Comparison of ENCODE assay signal across 15 mouse cellular contexts in genomic region chr11:3486349-3486748, GRCm38 (mm10). TPM values are rescaled to one million over a fixed set of nuclear protein-coding genes. Genes with fewer than 3 reads are reported as not detected.
"Had no signal": no experiment of that assay in that cellular context is flagged by ENCODE, and none has a peak within 500 bp of the region (broad histone marks: within the 10 kb centered on the region; RNA-seq: fewer than 3 reads in every experiment).

No protein-coding gene starts in this region.

- H3K4me3 ChIP-seq: kidney, embryonic 15.5 days; left cerebral cortex, adult 2 months; limb, embryonic 15.5 days; midbrain, embryonic 12.5 days; myocyte; neural tube, embryonic 12.5 days had no signal

- H3K36me3 ChIP-seq: kidney, embryonic 15.5 days; limb, embryonic 15.5 days; midbrain, embryonic 12.5 days; neural tube, embryonic 12.5 days had no signal

- DNase-seq: kidney, adult 2 months; kidney, postnatal 14 days; lung, adult 18-20 months; lung, postnatal 4 days; retina, postnatal 1 day; right cerebral cortex, postnatal 4 days; spleen, adult 18-20 months; thymus, postnatal 4 days had no signal

- H3K9me3 ChIP-seq: kidney, embryonic 15.5 days; limb, embryonic 15.5 days; midbrain, embryonic 12.5 days; neural tube, embryonic 12.5 days had no signal

- H3K9ac ChIP-seq: kidney, embryonic 15.5 days; limb, embryonic 15.5 days; midbrain, embryonic 12.5 days; neural tube, embryonic 12.5 days had no signal

- H3K27me3 ChIP-seq: kidney, embryonic 15.5 days; limb, embryonic 15.5 days; midbrain, embryonic 12.5 days; neural tube, embryonic 12.5 days had no signal

- H3K4me1 ChIP-seq: neural tube, embryonic 12.5 days had no signal

- H3K4me2 ChIP-seq: kidney, embryonic 15.5 days; limb, embryonic 15.5 days; midbrain, embryonic 12.5 days; neural tube, embryonic 12.5 days had no signal

- H3K27ac ChIP-seq: kidney, embryonic 15.5 days; left cerebral cortex, adult 2 months; limb, embryonic 15.5 days; midbrain, embryonic 12.5 days; neural tube, embryonic 12.5 days had no signal

RNA-seq across cellular contexts. Expression of gene Inpp5j, which starts 18.3 kb away (rescaled TPM):
- total RNA-seq: megakaryocyte-erythroid progenitor cell, adult 5-6 weeks had no signal

RNA-seq across cellular contexts. Expression of gene Selenom, which starts 28.1 kb away (rescaled TPM):
- total RNA-seq: megakaryocyte-erythroid progenitor cell, adult 5-6 weeks had no signal
